Mouse (Mus musculus): ENCODE results near the gene Map3k3. TPM values are rescaled to one million over a fixed set of nuclear protein-coding genes. Genes with fewer than 3 reads are reported as not detected.

Map3k3 gene
- total and polyA plus RNA-seq, 3 experiments = 28.8 to 34.1 (median 32.3) TPM

GRCm38 (mm10) chr11:106132516-106132915 is 48.1 kb downstream of the Map3k3 start:
- Histone ChIP-seq H3K9ac (ENCODE audit: insufficient read depth, low read depth) (no peak overlapping the region), H3K4me3 (replicated peaks in 1 of 3; ENCODE audit: low read depth in 2 of 3, low read length in 2 of 3, poor library complexity in 1 of 3) (no peak overlapping the region), H3K4me1 (ENCODE audit: control insufficient read depth in 1 of 2, insufficient read depth in 2 of 2) (peaks cover 11 to 42% of the 10 kb centered on the region in 2 experiments), H3K4me2 (ENCODE audit: insufficient read depth, low read depth, poor library complexity, severe bottlenecking) (no peak overlapping the region), H3K36me3 (replicated peaks in 1 of 2; ENCODE audit: control insufficient read depth in 1 of 2, insufficient read depth in 1 of 2, low read length in 1 of 2) (peaks cover 10 to 49% of the 10 kb centered on the region in 2 experiments), H3K27ac (ENCODE audit: insufficient read depth, low read depth) (no peak overlapping the region), H3K27me3 (replicated peaks) (no peaks in the 10 kb centered on the region), H3K9me3 (replicated peaks; ENCODE audit: low read length) (no peaks in the 10 kb centered on the region), H3K79me2 (replicated peaks; ENCODE audit: control insufficient read depth, extremely low read depth, insufficient read depth, poor library complexity, severe bottlenecking) (no peaks in the 10 kb centered on the region; the same call in 1 of the 2 replicates)
- dilution Hi-C loops (cut with MboI; ENCODE audit: extremely low pct_ligation_motif_present, extremely low pct_unique_long_range_greater_than_20kb, low sequenced_read_pairs) (no loop called here), in situ Hi-C loops (cut with MboI; ENCODE audit: low pct_ligation_motif_present, low pct_unique_long_range_greater_than_20kb, low sequenced_read_pairs) (loop anchor here (5.0 kb wide), 1 partner anchor 45 kb away; no protein-coding TSS in a partner anchor)
- no peak for TF ChIP-seq SMC3 (IDR thresholded peaks at IDR 0.05; ENCODE audit: low read depth, low read length)
- no peak for DNase-seq (ENCODE audit: extremely low read depth)

GRCm38 (mm10) chr11:106134580-106135528 is 50.4 kb downstream of the Map3k3 start:
- peak; percentile 78 for DNase-seq (ENCODE audit: extremely low read depth)
- in situ Hi-C loops (cut with MboI; ENCODE audit: low pct_ligation_motif_present, low pct_unique_long_range_greater_than_20kb, low sequenced_read_pairs) = loop anchor here (5.0 kb wide), 1 partner anchor 48 kb away; no protein-coding TSS in a partner anchor
- H3K4me2 ChIP-seq (ENCODE audit: insufficient read depth, low read depth, poor library complexity, severe bottlenecking) = peak overlapping the region; percentile 88
- peaks cover 7 to 43% of the 10 kb centered on the region in 2 experiments for H3K36me3 ChIP-seq (replicated peaks in 1 of 2; ENCODE audit: control insufficient read depth in 1 of 2, insufficient read depth in 1 of 2, low read length in 1 of 2)
- H3K27me3 ChIP-seq (replicated peaks) = no peaks in the 10 kb centered on the region
- H3K9me3 ChIP-seq (replicated peaks; ENCODE audit: low read length) = no peaks in the 10 kb centered on the region
- H3K4me1 ChIP-seq (ENCODE audit: control insufficient read depth in 1 of 2, insufficient read depth in 2 of 2) = peaks cover 11 to 42% of the 10 kb centered on the region in 2 experiments
- H3K4me3 ChIP-seq (replicated peaks in 1 of 3; ENCODE audit: low read depth in 2 of 3, low read length in 2 of 3, poor library complexity in 1 of 3) = peak overlapping the region in 2 of 3 experiments; percentile 2 to 20
- dilution Hi-C loops (cut with MboI; ENCODE audit: extremely low pct_ligation_motif_present, extremely low pct_unique_long_range_greater_than_20kb, low sequenced_read_pairs) = no loop called here
- peak overlapping the region; percentile 98 for H3K27ac ChIP-seq (ENCODE audit: insufficient read depth, low read depth)
- no peaks in the 10 kb centered on the region; the same call in 1 of the 2 replicates for H3K79me2 ChIP-seq (replicated peaks; ENCODE audit: control insufficient read depth, extremely low read depth, insufficient read depth, poor library complexity, severe bottlenecking)
- H3K9ac ChIP-seq (ENCODE audit: insufficient read depth, low read depth) = peak overlapping the region; percentile 92
- no peak for TF ChIP-seq JUN (IDR thresholded peaks at IDR 0.05; ENCODE audit: insufficient read depth, low read depth, low read length)
- peak; percentile 79 for TF ChIP-seq CHD1 (IDR thresholded peaks at IDR 0.05; ENCODE audit: low read depth, low read length)
- 0 out of 2 replicates have a peak, but pooled peaks have one; percentile 27 for TF ChIP-seq MXI1 (IDR thresholded peaks at IDR 0.05; ENCODE audit: low read depth, low read length)
- TF ChIP-seq SIN3A (IDR thresholded peaks at IDR 0.05; ENCODE audit: low read length) = peak; percentile 46; the same call in 1 of the 2 replicates
- TF ChIP-seq ZMIZ1 (IDR thresholded peaks at IDR 0.05; ENCODE audit: low read depth, low read length) = no peak
- TF ChIP-seq NRF1 (IDR thresholded peaks at IDR 0.05; ENCODE audit: low read depth, low read length) = no peak
- peak; percentile 75 for TF ChIP-seq TBP (conservative IDR thresholded peaks at IDR 0.05; ENCODE audit: low read depth, low read length)
- peak; percentile 84 for TF ChIP-seq ELF1 (IDR thresholded peaks at IDR 0.05; ENCODE audit: low read depth, low read length)
- 0 out of 2 replicates have a peak, but pooled peaks have one; percentile 25 for TF ChIP-seq BHLHE40 (IDR thresholded peaks at IDR 0.05; ENCODE audit: low read depth, low read length)
- TF ChIP-seq MEF2A (IDR thresholded peaks at IDR 0.05; ENCODE audit: borderline replicate concordance, low read depth, low read length) = peak; percentile 40; the same call in 1 of the 2 replicates
- no peak; a peak in 1 of 4 replicates for TF ChIP-seq CTCF (conservative IDR thresholded peaks at IDR 0.05 in 1 of 2, IDR thresholded peaks at IDR 0.05 in 1 of 2; ENCODE audit: low read depth in 2 of 2, low read length in 2 of 2)
- TF ChIP-seq MAZ (IDR thresholded peaks at IDR 0.05; ENCODE audit: low read depth, low read length) = peak; percentile 60; the same call in 1 of the 2 replicates
- peak; percentile 54; the same call in 1 of the 2 replicates for TF ChIP-seq IRF4 (IDR thresholded peaks at IDR 0.05; ENCODE audit: low read depth, low read length)
- TF ChIP-seq KAT2A (IDR thresholded peaks at IDR 0.05; ENCODE audit: insufficient replicate concordance, low read length) = 0 out of 2 replicates have a peak, but pooled peaks have one; percentile 6
- TF ChIP-seq RCOR1 (conservative IDR thresholded peaks at IDR 0.05; ENCODE audit: low read depth, low read length) = no peak
- no peak for TF ChIP-seq USF1 (IDR thresholded peaks at IDR 0.05; ENCODE audit: low read depth, low read length)
- no peak for TF ChIP-seq ZKSCAN1 (IDR thresholded peaks at IDR 0.05; ENCODE audit: borderline replicate concordance, low read depth, low read length)
- no peak for TF ChIP-seq SMC3 (IDR thresholded peaks at IDR 0.05; ENCODE audit: low read depth, low read length)
- TF ChIP-seq ETS1 (conservative IDR thresholded peaks at IDR 0.05; ENCODE audit: low read depth, low read length) = peak; percentile 15; the same call in 1 of the 2 replicates
- no peak for TF ChIP-seq ZC3H11A (IDR thresholded peaks at IDR 0.05; ENCODE audit: low read depth, low read length)
- TF ChIP-seq RAD21 (IDR thresholded peaks at IDR 0.05; ENCODE audit: low read depth, low read length) = no peak; the same call in 1 of the 2 replicates
- no peak for TF ChIP-seq ZNF384 (IDR thresholded peaks at IDR 0.05; ENCODE audit: low read depth, low read length)
- TF ChIP-seq USF2 (conservative IDR thresholded peaks at IDR 0.05; ENCODE audit: low read depth, low read length) = no peak
- peak; percentile 38 for TF ChIP-seq POLR2A (IDR thresholded peaks at IDR 0.05; ENCODE audit: low read depth, low read length)
- TF ChIP-seq MAFK (IDR thresholded peaks at IDR 0.05; ENCODE audit: insufficient replicate concordance, low read length) = no peak
- TF ChIP-seq TCF12 (IDR thresholded peaks at IDR 0.05; ENCODE audit: low read depth, low read length) = peak; percentile 24; the same call in 1 of the 2 replicates
- peak; percentile 47; the same call in 1 of the 2 replicates for TF ChIP-seq MAX (IDR thresholded peaks at IDR 0.05; ENCODE audit: low read length)
- TF ChIP-seq EP300 (IDR thresholded peaks at IDR 0.05; ENCODE audit: low read length) = peak; percentile 67
- TF ChIP-seq HCFC1 (IDR thresholded peaks at IDR 0.05; ENCODE audit: low read depth, low read length) = peak; percentile 20
